Mouse (Mus musculus) hindbrain, embryonic 10.5 days (tissue): ENCODE results near the gene Aicda. TPM values are rescaled to one million over a fixed set of nuclear protein-coding genes. Genes with fewer than 3 reads are reported as not detected.
"Not testable (repeated sequence)": the region's sequence is repeated elsewhere in the genome, so short reads cannot be mapped to it uniquely, and the experiment has no call there.

Source experiments
- DNase-seq: peaks from one replicate; pipeline ENCODE4 v3.0.0-alpha.2; 2017; ENCODE audit warnings: low spot score
- H3K27ac ChIP-seq: fragments of 300-500 bp; sonication (generic); 2 replicates; pipeline ENCODE4 v1.5.1; 2016; ENCODE audit warnings: mild to moderate bottlenecking, moderate library complexity
- H3K27me3 ChIP-seq: fragments of 300-500 bp; sonication (generic); 2 replicates; pipeline ENCODE4 v1.6.1; 2016; ENCODE audit warnings: mild to moderate bottlenecking; ENCODE audit not compliant: poor library complexity, insufficient read depth, severe bottlenecking
- H3K36me3 ChIP-seq: fragments of 300-500 bp; sonication (generic); 2 replicates; pipeline ENCODE4 v1.6.1; 2016; ENCODE audit warnings: mild to moderate bottlenecking, moderate library complexity
- H3K4me1 ChIP-seq: fragments of 300-500 bp; sonication (generic); replicated peaks from 2 replicates; pipeline ENCODE4 v1.6.1; 2016; ENCODE audit warnings: mild to moderate bottlenecking
- H3K4me3 ChIP-seq: fragments of 300-500 bp; sonication (generic); 2 replicates; pipeline ENCODE4 v1.5.1; 2016; ENCODE audit warnings: mild to moderate bottlenecking, moderate library complexity
- H3K9me3 ChIP-seq: fragments of 300-500 bp; sonication (generic); 2 replicates; pipeline ENCODE4 v1.6.1; 2016; ENCODE audit warnings: mild to moderate bottlenecking, moderate library complexity
- WGBS: fragments of 180-500 bp; shearing (Covaris S2); methylation state at CpG from one replicate; pipeline ENCODE4 v1.1.7; 2016; 5-methylcytosine and 5-hydroxymethylcytosine counted together
- polyA plus RNA-seq: library from polyadenylated mRNA; unstranded; fragments of >200 nt; fragmentation: Nextera tagmentation; extraction: Ambion mirVana; gene quantifications from 2 replicates; pipeline ENCODE4 v1.2.1, GENCODE M21; 2016

Gene Aicda
- polyA plus RNA-seq, 1 experiment from 2014 or later = not detected

- no peak overlapping the region for H3K4me3 ChIP-seq
- H3K27ac ChIP-seq = no peak overlapping the region
- peaks cover 12% of the 10 kb centered on the region for H3K4me1 ChIP-seq
- H3K9me3 ChIP-seq = no peaks in the 10 kb centered on the region
- no peak for DNase-seq
- no peaks in the 10 kb centered on the region for H3K27me3 ChIP-seq
- H3K36me3 ChIP-seq = no peaks in the 10 kb centered on the region
- 74% methylated on average over 8 of the region's 8 CpGs for WGBS
Observed at GRCm38 (mm10) chr6:122531466-122532174, 22.0 kb upstream of the Aicda start.

- peak overlapping the region; percentile 75 for H3K27ac ChIP-seq
- H3K4me3 ChIP-seq = peak overlapping the region; percentile 39
- 15% methylated on average over 4 of the region's 4 CpGs for WGBS
- no peaks in the 10 kb centered on the region for H3K27me3 ChIP-seq
- DNase-seq = peak; percentile 36
- peaks cover 12% of the 10 kb centered on the region for H3K4me1 ChIP-seq
- H3K9me3 ChIP-seq = no peaks in the 10 kb centered on the region
- H3K36me3 ChIP-seq = no peaks in the 10 kb centered on the region
Observed at GRCm38 (mm10) chr6:122532883-122533302, 20.7 kb upstream of the Aicda start.

- H3K36me3 ChIP-seq = no peaks in the 10 kb centered on the region
- no peak overlapping the region for H3K27ac ChIP-seq
- H3K27me3 ChIP-seq = no peaks in the 10 kb centered on the region
- WGBS = 19% methylated on average over 3 of the region's 3 CpGs
- H3K4me1 ChIP-seq = peaks cover 12% of the 10 kb centered on the region
- DNase-seq = no peak
- no peak overlapping the region for H3K4me3 ChIP-seq
- H3K9me3 ChIP-seq = no peaks in the 10 kb centered on the region
Observed at GRCm38 (mm10) chr6:122534032-122534431, 19.6 kb upstream of the Aicda start.

- Histone ChIP-seq H3K4me1 (no peaks in the 10 kb centered on the region), H3K27ac (no peak overlapping the region), H3K9me3 (no peaks in the 10 kb centered on the region), H3K27me3 (no peaks in the 10 kb centered on the region), H3K4me3 (no peak overlapping the region), H3K36me3 (no peaks in the 10 kb centered on the region)
- 84% methylated on average over 9 of the region's 9 CpGs for WGBS
- DNase-seq = no peak
Observed at GRCm38 (mm10) chr6:122539564-122539963, 14.0 kb upstream of the Aicda start.

GRCm38 (mm10) chr6:122542459-122542858, 11.1 kb upstream of the Aicda start:
- not testable (repeated sequence) for H3K9me3 ChIP-seq, H3K27ac ChIP-seq, H3K4me3 ChIP-seq, H3K27me3 ChIP-seq, H3K4me1 ChIP-seq, DNase-seq, H3K36me3 ChIP-seq
- 82% methylated on average over 5 of the region's 5 CpGs for WGBS

- Histone ChIP-seq H3K27ac (no peak overlapping the region), H3K36me3 (no peaks in the 10 kb centered on the region), H3K9me3 (no peaks in the 10 kb centered on the region), H3K4me1 (no peaks in the 10 kb centered on the region), H3K27me3 (no peaks in the 10 kb centered on the region), H3K4me3 (no peak overlapping the region)
- WGBS = 85% methylated on average over 5 of the region's 5 CpGs
- no peak for DNase-seq
Observed at GRCm38 (mm10) chr6:122543574-122543973, 10.0 kb upstream of the Aicda start.

- Histone ChIP-seq H3K27me3 (no peaks in the 10 kb centered on the region), H3K4me1 (no peaks in the 10 kb centered on the region), H3K9me3 (no peaks in the 10 kb centered on the region), H3K4me3 (no peak overlapping the region), H3K36me3 (no peaks in the 10 kb centered on the region), H3K27ac (no peak overlapping the region)
- WGBS = 97% methylated on average over 1 of the region's 1 CpGs
- no peak for DNase-seq
Observed at GRCm38 (mm10) chr6:122544672-122545071, 8.9 kb upstream of the Aicda start.

GRCm38 (mm10) chr6:122545289-122545882, 8.2 kb upstream of the Aicda start:
- Histone ChIP-seq H3K36me3 (no peaks in the 10 kb centered on the region), H3K4me1 (no peaks in the 10 kb centered on the region), H3K9me3 (no peaks in the 10 kb centered on the region), H3K4me3 (no peak overlapping the region), H3K27ac (no peak overlapping the region), H3K27me3 (no peaks in the 10 kb centered on the region)
- 79% methylated on average over 9 of the region's 9 CpGs for WGBS
- DNase-seq = no peak

GRCm38 (mm10) chr6:122545948-122546347, 7.7 kb upstream of the Aicda start:
- no peak overlapping the region for H3K27ac ChIP-seq
- DNase-seq = no peak
- no peaks in the 10 kb centered on the region for H3K4me1 ChIP-seq
- no peaks in the 10 kb centered on the region for H3K9me3 ChIP-seq
- H3K36me3 ChIP-seq = no peaks in the 10 kb centered on the region
- no peaks in the 10 kb centered on the region for H3K27me3 ChIP-seq
- WGBS = 85% methylated on average over 10 of the region's 10 CpGs
- no peak overlapping the region for H3K4me3 ChIP-seq

GRCm38 (mm10) chr6:122554102-122554501, 501 bp downstream of the Aicda start:
- Histone ChIP-seq H3K27me3 (no peaks in the 10 kb centered on the region; the same call in 1 of the 2 replicates), H3K4me1 (0 out of 2 replicates have a peak, but pooled peaks cover 3% of the 10 kb centered on the region), H3K4me3 (no peak overlapping the region), H3K36me3 (no peaks in the 10 kb centered on the region), H3K27ac (no peak overlapping the region), H3K9me3 (no peaks in the 10 kb centered on the region)
- DNase-seq = no peak
- WGBS = 90% methylated on average over 6 of the region's 6 CpGs

GRCm38 (mm10) chr6:122555266-122555665, 1.7 kb downstream of the Aicda start:
- 0 out of 2 replicates have a peak, but pooled peaks cover 6% of the 10 kb centered on the region for H3K4me1 ChIP-seq
- no peak overlapping the region for H3K4me3 ChIP-seq
- no peak overlapping the region for H3K27ac ChIP-seq
- 52% methylated on average over 7 of the region's 7 CpGs for WGBS
- H3K27me3 ChIP-seq = no peaks in the 10 kb centered on the region; the same call in 1 of the 2 replicates
- DNase-seq = no peak
- no peaks in the 10 kb centered on the region for H3K36me3 ChIP-seq
- no peaks in the 10 kb centered on the region for H3K9me3 ChIP-seq

GRCm38 (mm10) chr6:122556959-122557561, 3.5 kb downstream of the Aicda start:
- no peaks in the 10 kb centered on the region for H3K36me3 ChIP-seq
- peaks cover 8% of the 10 kb centered on the region for H3K27me3 ChIP-seq
- WGBS = 26% methylated on average over 15 of the region's 15 CpGs
- 0 out of 2 replicates have a peak, but pooled peaks cover 11% of the 10 kb centered on the region for H3K4me1 ChIP-seq
- no peak overlapping the region for H3K27ac ChIP-seq
- peak; percentile 50 for DNase-seq
- H3K4me3 ChIP-seq = no peak overlapping the region
- no peaks in the 10 kb centered on the region for H3K9me3 ChIP-seq

GRCm38 (mm10) chr6:122560427-122560826, 6.8 kb downstream of the Aicda start:
- Histone ChIP-seq H3K27me3 (peaks cover 16% of the 10 kb centered on the region), H3K4me1 (peaks cover 14% of the 10 kb centered on the region; the same call in 1 of the 2 replicates), H3K4me3 (peak overlapping the region; percentile 27), H3K9me3 (no peaks in the 10 kb centered on the region), H3K27ac (no peak overlapping the region), H3K36me3 (no peaks in the 10 kb centered on the region)
- WGBS = 16% methylated on average over 17 of the region's 17 CpGs
- peak; percentile 83 for DNase-seq
